Mouse (Mus musculus): ENCODE measurements around the gene Galnt14.

Gene Galnt14

GRCm38 (mm10) chr17:73710042-73710911 is at the start of gene Galnt14:
Gene Galnt14 (minus strand): TSS chr17:73710453.
- DNase-seq (ENCODE audit: low spot score): no peak

GRCm38 (mm10) chr17:73743681-73744311 is 33.5 kb upstream of the Galnt14 start:
- peak; percentile 68 for DNase-seq (ENCODE audit: low spot score)

GRCm38 (mm10) chr17:73723885-73724682 is 13.8 kb upstream of the Galnt14 start:
- DNase-seq (ENCODE audit: low spot score): peak; percentile 10

GRCm38 (mm10) chr17:73719021-73719748 is 8.9 kb upstream of the Galnt14 start:
- no peak for DNase-seq (ENCODE audit: low spot score)

GRCm38 (mm10) chr17:73716684-73717083 is 6.4 kb upstream of the Galnt14 start:
- no peak for DNase-seq (ENCODE audit: low spot score)

- no peak for DNase-seq (ENCODE audit: low spot score)
These were observed 4.4 kb upstream of the Galnt14 start for GRCm38 (mm10) chr17:73714440-73715221.

GRCm38 (mm10) chr17:73713347-73713746 is 3.1 kb upstream of the Galnt14 start:
- DNase-seq (ENCODE audit: low spot score): no peak

- DNase-seq (ENCODE audit: low spot score): no peak
These were observed 1.7 kb upstream of the Galnt14 start for GRCm38 (mm10) chr17:73711919-73712318.

- DNase-seq (ENCODE audit: low spot score): no peak
These were observed 867 bp downstream of the Galnt14 start for GRCm38 (mm10) chr17:73709131-73710041.

GRCm38 (mm10) chr17:73708451-73708850 is 1.8 kb downstream of the Galnt14 start:
- no peak for DNase-seq (ENCODE audit: low spot score)

GRCm38 (mm10) chr17:73703571-73703970 is 6.7 kb downstream of the Galnt14 start:
- DNase-seq (ENCODE audit: low spot score): no peak

GRCm38 (mm10) chr17:73701016-73701415 is 9.2 kb downstream of the Galnt14 start:
- DNase-seq (ENCODE audit: low spot score): no peak

GRCm38 (mm10) chr17:73699881-73700280 is 10.4 kb downstream of the Galnt14 start:
- no peak for DNase-seq (ENCODE audit: low spot score)

GRCm38 (mm10) chr17:73694206-73694952 is 15.9 kb downstream of the Galnt14 start:
- no peak for DNase-seq (ENCODE audit: low spot score)

- no peak for DNase-seq (ENCODE audit: low spot score)
These were observed 22.0 kb downstream of the Galnt14 start for GRCm38 (mm10) chr17:73688261-73688660.

GRCm38 (mm10) chr17:73686292-73686691 is 24.0 kb downstream of the Galnt14 start:
- DNase-seq (ENCODE audit: low spot score): no peak

- DNase-seq (ENCODE audit: low spot score): no peak
These were observed 25.5 kb downstream of the Galnt14 start for GRCm38 (mm10) chr17:73684746-73685145.

GRCm38 (mm10) chr17:73671921-73672320 is 38.3 kb downstream of the Galnt14 start:
- no peak for DNase-seq (ENCODE audit: low spot score)

- DNase-seq (ENCODE audit: low spot score): no peak
These were observed 40.2 kb downstream of the Galnt14 start for GRCm38 (mm10) chr17:73670048-73670447.

Data from lung, postnatal 25 days (tissue).